Mouse (Mus musculus) embryonic fibroblast, embryonic 13.5 days (primary cell): ENCODE measurements around the gene Frmd4b.

Experiments
- CTCF ChIP-seq: IDR thresholded peaks from 2 replicates; pipeline ENCODE4 v1.5.1; 2011; ENCODE audit warnings: mild to moderate bottlenecking, control low read depth, low read length, moderate library complexity, borderline replicate concordance; ENCODE audit not compliant: insufficient read depth
- POLR2A ChIP-seq: IDR thresholded peaks from 2 replicates; pipeline ENCODE4 v1.6.1; 2011; ENCODE audit warnings: low read depth, mild to moderate bottlenecking, control low read depth, low read length, moderate library complexity

DNA sequence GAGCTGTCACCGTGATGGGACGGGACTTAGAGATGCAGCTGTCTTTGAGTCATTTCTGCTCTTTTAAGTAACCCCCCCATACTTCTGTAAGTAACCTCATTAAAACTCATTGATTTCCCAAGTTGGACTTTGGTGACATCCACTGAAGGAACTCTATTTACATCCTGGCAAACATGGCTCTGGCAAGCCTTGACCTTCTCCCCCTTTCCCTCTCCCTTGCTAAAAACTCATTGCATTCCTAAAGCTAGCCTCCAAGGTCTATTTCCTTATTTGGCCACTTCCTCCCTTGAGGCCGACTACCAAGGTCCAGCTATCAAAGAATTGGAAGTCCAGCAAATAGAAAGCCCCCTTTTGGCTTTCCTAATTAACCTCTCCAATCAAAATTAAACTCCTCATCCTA is 9.7 kb downstream of the Frmd4b start:
- TF ChIP-seq CTCF (no peak), POLR2A (no peak)
